Mouse (Mus musculus) erythroid progenitor cell, adult 5-6 weeks (primary cell): ENCODE results near the gene Smyd3. TPM values are rescaled to one million over a fixed set of nuclear protein-coding genes. Genes with fewer than 3 reads are reported as not detected.

Source experiments
- ATAC-seq: replicated peaks from 2 replicates; pipeline ENCODE4 v1.8.0; 2016; ENCODE audit warnings: moderate number of reproducible peaks, mild to moderate bottlenecking, moderate TSS enrichment, inconsistent platforms; ENCODE audit not compliant: poor library complexity, low FRiP score, severe bottlenecking
- total RNA-seq, 2 experiments: library from RNA; stranded (forward) in 1 of 2; stranded (reverse) in 1 of 2; fragments of 150-400 nt in 1 of 2; fragments of 186-747, 209-891 nt in 1 of 2; gene quantifications; 2 replicates each; pipeline versions ENCODE4 v1.2.3 to v1.2.4; 2015 to 2017; ENCODE audit warnings: low replicate concordance in 2 of 2

Gene Smyd3
- total RNA-seq (2015; ENCODE audit: low replicate concordance) = 0.42 and 0.72 TPM in 2 replicates
- total RNA-seq (2017; ENCODE audit: low replicate concordance) = 2.7 and 7.8 TPM in 2 replicates

GRCm38 (mm10) chr1:179517713-179518465, at the start of gene Smyd3:
Smyd3 (minus strand) TSS chr1:179518041.
- ATAC-seq = peak; percentile 99

- no peak for ATAC-seq
Measured at GRCm38 (mm10) chr1:179567558-179567957, 49.7 kb upstream of the Smyd3 start.

- ATAC-seq = no peak
Measured at GRCm38 (mm10) chr1:179563926-179564325, 46.1 kb upstream of the Smyd3 start.

- ATAC-seq = no peak
Measured at GRCm38 (mm10) chr1:179563211-179563610, 45.4 kb upstream of the Smyd3 start.

GRCm38 (mm10) chr1:179560845-179561430, 43.1 kb upstream of the Smyd3 start:
- no peak for ATAC-seq

- no peak for ATAC-seq
Measured at GRCm38 (mm10) chr1:179559446-179560194, 41.8 kb upstream of the Smyd3 start.

- ATAC-seq = no peak
Measured at GRCm38 (mm10) chr1:179556921-179557320, 39.1 kb upstream of the Smyd3 start.

- ATAC-seq = no peak
Measured at GRCm38 (mm10) chr1:179553949-179554347, 36.1 kb upstream of the Smyd3 start.

- no peak for ATAC-seq
Measured at GRCm38 (mm10) chr1:179553197-179553948, 35.5 kb upstream of the Smyd3 start.

GRCm38 (mm10) chr1:179552751-179553150, 34.9 kb upstream of the Smyd3 start:
- no peak for ATAC-seq

- ATAC-seq = no peak
Measured at GRCm38 (mm10) chr1:179551921-179552320, 34.1 kb upstream of the Smyd3 start.

- ATAC-seq = peak; percentile 73
Measured at GRCm38 (mm10) chr1:179551336-179551735, 33.5 kb upstream of the Smyd3 start.

GRCm38 (mm10) chr1:179548996-179549752, 31.3 kb upstream of the Smyd3 start:
- no peak for ATAC-seq

GRCm38 (mm10) chr1:179548220-179548619, 30.4 kb upstream of the Smyd3 start:
- no peak for ATAC-seq

- no peak for ATAC-seq
Measured at GRCm38 (mm10) chr1:179547176-179547575, 29.3 kb upstream of the Smyd3 start.

GRCm38 (mm10) chr1:179546551-179546917, 28.7 kb upstream of the Smyd3 start:
- ATAC-seq = peak; percentile 69

- peak; percentile 97 for ATAC-seq
Measured at GRCm38 (mm10) chr1:179545768-179546550, 28.1 kb upstream of the Smyd3 start, which contains the start of the genes Tfb2m and Cnst. Tfb2m (minus strand) TSS chr1:179546267. Cnst (plus strand) TSS chr1:179546370.

- no peak for ATAC-seq
Measured at GRCm38 (mm10) chr1:179541502-179541901, 23.7 kb upstream of the Smyd3 start.
